Mouse (Mus musculus) stomach, postnatal 0 days (tissue): ENCODE data around the gene Kynu. TPM values are rescaled to one million over a fixed set of nuclear protein-coding genes. Genes with fewer than 3 reads are reported as not detected.
A peak's percentile ranks its signal among the peaks of the same experiment; 100 is the strongest.

Source experiments
- ATAC-seq: fragments of 200-750 bp; cut with Nextera tagmentation; 2 replicates; pipeline ENCODE4 v1.8.0; 2017; ENCODE audit not compliant: low FRiP score, low TSS enrichment
- DNase-seq: peaks from one replicate; pipeline ENCODE4 v3.0.0-alpha.2; 2016; ENCODE audit warnings: low spot score
- H3K27ac ChIP-seq: fragments of 300-500 bp; sonication (generic); replicated peaks from 2 replicates; pipeline ENCODE4 v1.5.1; 2014; ENCODE audit warnings: mild to moderate bottlenecking, control low read depth
- H3K27me3 ChIP-seq: fragments of 300-500 bp; sonication (generic); 2 replicates; pipeline ENCODE4 v1.6.1; 2014; ENCODE audit warnings: low read length; ENCODE audit not compliant: control insufficient read depth, insufficient read depth
- H3K36me3 ChIP-seq: fragments of 300-500 bp; sonication (generic); 2 replicates; pipeline ENCODE4 v1.6.1; 2014; ENCODE audit warnings: low read length, mixed read lengths; ENCODE audit not compliant: control insufficient read depth, insufficient read depth
- H3K4me1 ChIP-seq: fragments of 300-500 bp; sonication (generic); replicated peaks from 2 replicates; pipeline ENCODE4 v1.6.1; 2014; ENCODE audit warnings: antibody characterized with exemption; ENCODE audit not compliant: control insufficient read depth, insufficient read depth
- H3K4me2 ChIP-seq: fragments of 300-500 bp; sonication (generic); replicated peaks from 2 replicates; pipeline ENCODE4 v1.6.1; 2014; ENCODE audit warnings: low read depth, mild to moderate bottlenecking, control low read depth, moderate library complexity
- H3K4me3 ChIP-seq: fragments of 300-500 bp; sonication (generic); 2 replicates; pipeline ENCODE4 v1.5.1; 2014; ENCODE audit warnings: low read depth, low read length, control low read depth
- H3K9ac ChIP-seq: fragments of 300-500 bp; sonication (generic); 2 replicates; pipeline ENCODE4 v1.6.1; 2014; ENCODE audit warnings: mild to moderate bottlenecking, low read length, control low read depth, mixed read lengths
- H3K9me3 ChIP-seq: fragments of 300-500 bp; sonication (generic); 2 replicates; pipeline ENCODE4 v1.6.1; 2016; ENCODE audit warnings: low read length; ENCODE audit not compliant: control insufficient read depth
- CTCF ChIP-seq: IDR thresholded peaks from 2 replicates; pipeline ENCODE4 v1.5.1; 2016; ENCODE audit warnings: antibody characterized with exemption, low read depth, mild to moderate bottlenecking, moderate library complexity
- EP300 ChIP-seq: optimal IDR thresholded peaks from 2 replicates; pipeline ENCODE3; 2016; ENCODE audit warnings: antibody characterized with exemption
- WGBS: fragments of 180-500 bp; shearing (Covaris S2); extraction: QIAGEN DNeasy Blood & Tissue Kit; methylation state at CpG from one replicate; pipeline ENCODE4 v1.1.7; 2014; 5-methylcytosine and 5-hydroxymethylcytosine counted together
- polyA plus RNA-seq: library from polyadenylated mRNA; unstranded; fragments of >200 nt; fragmentation: Nextera tagmentation; extraction: Ambion mirVana; gene quantifications from 2 replicates; pipeline ENCODE4 v1.2.1, GENCODE M21; 2015

Gene Kynu
- polyA plus RNA-seq, 1 experiment from 2014 or later = 6.2 TPM

DNA sequence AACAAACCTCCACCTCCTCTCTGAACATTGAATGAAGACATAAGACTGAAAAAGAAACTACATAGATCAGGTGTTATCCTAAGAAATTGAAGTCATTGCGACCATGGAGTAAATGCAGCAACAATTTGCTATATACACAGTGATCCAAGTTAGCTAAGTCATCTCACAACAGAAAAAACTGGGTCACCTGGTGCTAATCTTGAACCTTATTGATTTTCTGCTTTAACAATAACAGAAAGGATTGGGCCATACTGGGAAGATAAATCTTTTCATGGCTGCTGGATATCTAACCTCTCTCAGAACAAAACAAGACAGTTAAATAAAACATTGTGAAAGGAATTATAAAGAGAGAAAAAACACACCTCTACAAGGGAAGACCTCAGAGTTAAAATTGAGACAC lies 8.7 kb upstream of the Kynu start:
- no peaks in the 10 kb centered on the region for H3K4me1 ChIP-seq
- no peak for TF ChIP-seq EP300
- TF ChIP-seq CTCF = no peak
- no peaks in the 10 kb centered on the region for H3K9me3 ChIP-seq
- no peak for DNase-seq
- no peaks in the 10 kb centered on the region for H3K27me3 ChIP-seq
- ATAC-seq = no peak
- H3K36me3 ChIP-seq = no peaks in the 10 kb centered on the region
- H3K4me2 ChIP-seq = no peak overlapping the region
- 68% methylated on average over 1 of the region's 1 CpGs for WGBS
- H3K4me3 ChIP-seq = no peak overlapping the region
- H3K9ac ChIP-seq = no peak overlapping the region
- H3K27ac ChIP-seq = no peak overlapping the region

DNA sequence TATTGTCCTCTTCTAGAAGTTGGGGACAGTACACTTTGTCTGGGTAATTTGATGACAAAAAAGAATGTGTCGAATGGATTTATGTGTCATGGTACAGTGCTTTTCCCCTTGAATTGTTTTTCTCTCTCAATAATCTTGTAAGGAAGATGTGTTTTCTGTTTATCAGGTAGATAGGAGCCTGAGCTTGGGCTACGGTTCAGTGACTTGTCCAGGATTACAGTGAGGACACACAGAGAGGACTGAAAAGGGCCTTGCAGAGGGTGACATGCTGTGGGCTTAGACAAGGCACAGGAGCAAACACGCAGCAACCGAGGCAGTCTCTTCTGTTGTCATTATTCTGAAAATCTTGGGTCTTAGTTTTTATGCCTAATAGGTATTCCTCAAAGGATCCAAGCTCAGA lies 913 bp upstream of the Kynu start:
- Histone ChIP-seq H3K9ac (no peak overlapping the region), H3K36me3 (no peaks in the 10 kb centered on the region), H3K27me3 (no peaks in the 10 kb centered on the region), H3K4me2 (no peak overlapping the region), H3K9me3 (no peaks in the 10 kb centered on the region), H3K4me1 (no peaks in the 10 kb centered on the region), H3K4me3 (no peak overlapping the region), H3K27ac (no peak overlapping the region)
- ATAC-seq (no peak), DNase-seq (no peak)
- TF ChIP-seq EP300 (no peak), CTCF (no peak)
- 78% methylated on average over 4 of the region's 4 CpGs for whole genome bisulfite sequencing

- Histone ChIP-seq H3K4me2 (no peak overlapping the region), H3K27ac (no peak overlapping the region), H3K9me3 (no peaks in the 10 kb centered on the region), H3K9ac (no peak overlapping the region), H3K4me3 (no peak overlapping the region), H3K27me3 (no peaks in the 10 kb centered on the region), H3K4me1 (no peaks in the 10 kb centered on the region), H3K36me3 (no peaks in the 10 kb centered on the region)
- no peak for DNase-seq
- 39% methylated on average over 4 of the region's 4 CpGs for WGBS
- TF ChIP-seq CTCF (no peak), EP300 (no peak)
- ATAC-seq = peak; percentile 81
Observed at GRCm38 (mm10) chr2:43555889-43556285, 758 bp downstream of the Kynu start.

DNA sequence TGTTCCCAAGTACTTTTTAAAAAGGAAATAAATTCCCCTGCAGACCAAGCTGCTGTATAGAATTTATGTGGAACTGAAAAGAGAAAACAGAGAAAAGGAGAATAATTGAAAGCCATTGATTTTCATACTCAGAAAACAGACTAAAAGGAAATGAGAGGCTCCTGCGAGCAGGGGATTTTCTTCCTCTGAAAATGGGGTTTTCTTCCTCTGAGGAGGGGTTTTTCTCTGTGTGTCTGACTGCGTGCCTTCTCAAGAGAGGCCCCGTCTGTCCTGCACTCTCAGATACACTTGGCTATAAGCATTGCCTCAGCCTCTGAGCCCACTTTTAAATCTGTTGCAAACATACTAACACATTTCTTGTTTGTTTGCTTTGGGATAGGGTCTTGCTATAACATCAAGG lies 1.9 kb downstream of the Kynu start:
- no peak overlapping the region for H3K4me2 ChIP-seq
- DNase-seq (no peak), ATAC-seq (no peak)
- H3K4me1 ChIP-seq = no peaks in the 10 kb centered on the region
- WGBS = 80% methylated on average over 3 of the region's 3 CpGs
- TF ChIP-seq EP300 (no peak), CTCF (no peak)
- H3K9me3 ChIP-seq = no peaks in the 10 kb centered on the region
- H3K27me3 ChIP-seq = no peaks in the 10 kb centered on the region
- H3K36me3 ChIP-seq = no peaks in the 10 kb centered on the region
- H3K27ac ChIP-seq = no peak overlapping the region
- H3K9ac ChIP-seq = no peak overlapping the region
- no peak overlapping the region for H3K4me3 ChIP-seq

DNA sequence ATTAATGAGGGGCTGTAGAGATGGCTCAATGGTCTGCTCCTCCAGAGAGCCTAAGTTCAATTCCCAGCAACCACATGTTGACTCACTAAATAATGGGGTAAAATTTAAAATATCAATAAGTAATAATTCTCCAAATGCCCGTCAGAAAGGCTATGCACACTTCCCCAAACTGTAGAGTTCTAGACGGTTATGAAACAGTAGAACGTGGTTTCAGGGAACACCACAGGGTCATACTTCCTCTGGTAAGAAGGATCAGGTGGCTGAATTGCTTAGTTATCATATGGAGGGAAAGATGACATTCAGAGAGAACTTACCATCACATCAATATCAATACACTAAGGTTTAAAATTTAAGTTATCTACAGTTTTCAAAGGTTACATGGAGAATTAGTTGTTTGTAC lies 6.1 kb downstream of the Kynu start:
- H3K27ac ChIP-seq = no peak overlapping the region
- H3K4me2 ChIP-seq = no peak overlapping the region
- no peaks in the 10 kb centered on the region for H3K36me3 ChIP-seq
- no peak overlapping the region for H3K9ac ChIP-seq
- WGBS = 84% methylated on average over 3 of the region's 3 CpGs
- H3K9me3 ChIP-seq = no peaks in the 10 kb centered on the region
- H3K27me3 ChIP-seq = no peaks in the 10 kb centered on the region
- no peak for DNase-seq
- no peak for TF ChIP-seq EP300
- no peak for ATAC-seq
- H3K4me1 ChIP-seq = no peaks in the 10 kb centered on the region
- no peak overlapping the region for H3K4me3 ChIP-seq

- Histone ChIP-seq H3K4me2 (no peak overlapping the region), H3K9me3 (no peaks in the 10 kb centered on the region), H3K4me1 (no peaks in the 10 kb centered on the region), H3K27me3 (no peaks in the 10 kb centered on the region), H3K36me3 (no peaks in the 10 kb centered on the region), H3K27ac (no peak overlapping the region), H3K4me3 (no peak overlapping the region), H3K9ac (no peak overlapping the region)
- no peak for TF ChIP-seq EP300
- no peak for TF ChIP-seq CTCF
- 88% methylated on average over 9 of the region's 9 CpGs for WGBS
- DNase-seq (no peak), ATAC-seq (no peak)
Observed at GRCm38 (mm10) chr2:43562779-43563178, 7.7 kb downstream of the Kynu start.

DNA sequence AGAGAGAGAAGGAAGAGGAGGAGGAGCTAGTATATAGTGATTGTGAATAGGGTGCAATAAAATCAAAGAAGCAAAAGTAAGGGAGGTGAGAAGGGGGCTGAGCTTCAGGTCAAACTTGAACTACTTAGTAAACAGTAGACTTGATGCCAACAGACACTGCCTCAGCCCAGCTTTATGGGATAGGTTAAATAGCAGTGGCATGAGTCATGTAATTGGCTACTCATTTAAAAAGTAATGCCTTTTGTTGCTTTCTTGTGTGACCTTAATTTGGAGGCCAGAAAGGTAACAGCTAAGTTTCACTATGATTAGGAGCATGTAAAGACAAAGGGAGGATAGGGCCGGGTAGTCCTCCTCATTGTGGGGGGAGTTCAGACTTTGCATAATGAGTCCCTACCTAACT lies 13.3 kb downstream of the Kynu start:
- Histone ChIP-seq H3K9me3 (no peaks in the 10 kb centered on the region), H3K36me3 (no peaks in the 10 kb centered on the region), H3K4me2 (no peak overlapping the region), H3K4me1 (no peaks in the 10 kb centered on the region), H3K4me3 (no peak overlapping the region), H3K27ac (no peak overlapping the region), H3K9ac (no peak overlapping the region), H3K27me3 (no peaks in the 10 kb centered on the region)
- no peak for TF ChIP-seq CTCF
- TF ChIP-seq EP300 = no peak
- no peak for DNase-seq
- WGBS = 71% methylated on average over 1 of the region's 1 CpGs
- no peak for ATAC-seq
